Mouse (Mus musculus): Measurements from ENCODE around the gene Katnal1. TPM values are rescaled to one million over a fixed set of nuclear protein-coding genes. Genes with fewer than 3 reads are reported as not detected.

Gene Katnal1
- polyA plus RNA-seq, 1 experiment from 2014 or later = 25.3 TPM

DNA sequence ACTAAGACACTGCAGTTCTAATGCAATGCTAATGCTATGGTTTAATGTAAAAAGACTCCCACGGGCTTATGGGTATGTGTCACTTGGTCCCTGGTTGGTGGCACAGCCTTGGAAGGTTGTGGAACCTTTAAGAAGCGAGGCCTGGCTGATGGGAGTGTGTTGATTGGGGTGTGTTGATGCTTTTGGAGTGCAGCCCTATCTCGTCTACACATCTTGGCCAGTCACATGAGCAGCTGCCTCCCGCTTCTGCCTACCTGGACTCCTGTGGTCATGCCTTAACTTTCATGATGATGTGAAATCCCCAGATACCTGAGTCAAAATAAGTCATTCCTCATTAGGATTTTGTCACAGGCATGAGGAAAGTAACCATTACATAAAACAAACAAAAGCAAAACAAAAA lies 22.8 kb downstream of the Katnal1 start:
- no peaks in the 10 kb centered on the region; the same call in 1 of the 2 replicates for H3K36me3 ChIP-seq (replicated peaks; ENCODE audit: control insufficient read depth, insufficient read depth, low read depth, low read length)
- no peak for ATAC-seq (replicated peaks; ENCODE audit: insufficient number of reproducible peaks, low FRiP score, low TSS enrichment, low read depth)
- no peak overlapping the region for H3K4me3 ChIP-seq (ENCODE audit: low read depth, low read length)
- WGBS = 81% methylated on average over 4 of the region's 4 CpGs
- H3K9ac ChIP-seq (replicated peaks; ENCODE audit: low read length) = no peak overlapping the region
- H3K9me3 ChIP-seq (replicated peaks; ENCODE audit: control insufficient read depth, low read length) = no peaks in the 10 kb centered on the region
- no peak overlapping the region for H3K27ac ChIP-seq (replicated peaks; ENCODE audit: low read depth, low read length)
- no peak for DNase-seq (ENCODE audit: low spot score)
- H3K4me2 ChIP-seq (ENCODE audit: low read depth, low read length) = no peak overlapping the region
- H3K4me1 ChIP-seq (ENCODE audit: control insufficient read depth, insufficient read depth, low read length) = no peaks in the 10 kb centered on the region
- no peaks in the 10 kb centered on the region for H3K27me3 ChIP-seq (ENCODE audit: control insufficient read depth, insufficient read depth, low read length)

DNA sequence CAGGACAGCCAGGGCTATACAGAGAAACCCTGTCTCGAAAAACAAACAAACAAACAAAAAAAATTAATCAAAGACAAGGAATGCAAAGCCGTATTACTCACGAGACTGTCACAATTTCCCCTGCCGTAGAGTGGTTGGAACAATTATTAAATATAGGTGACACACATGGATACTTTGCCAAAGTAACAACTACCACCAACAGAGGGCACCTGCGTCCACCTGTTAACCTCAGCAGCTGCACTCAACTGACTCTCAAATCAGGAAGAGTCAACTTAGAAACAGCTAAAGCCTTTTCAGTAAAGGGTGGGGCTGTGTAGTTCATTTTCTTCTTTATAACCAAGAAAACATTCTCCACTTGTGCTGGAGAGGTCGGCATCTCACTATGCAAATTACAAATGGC lies 24.3 kb downstream of the Katnal1 start:
- Histone ChIP-seq H3K27ac (replicated peaks; ENCODE audit: low read depth, low read length) (no peak overlapping the region), H3K9ac (replicated peaks; ENCODE audit: low read length) (no peak overlapping the region), H3K4me2 (ENCODE audit: low read depth, low read length) (no peak overlapping the region), H3K36me3 (replicated peaks; ENCODE audit: control insufficient read depth, insufficient read depth, low read depth, low read length) (no peaks in the 10 kb centered on the region; the same call in 1 of the 2 replicates), H3K27me3 (ENCODE audit: control insufficient read depth, insufficient read depth, low read length) (no peaks in the 10 kb centered on the region), H3K4me1 (ENCODE audit: control insufficient read depth, insufficient read depth, low read length) (no peaks in the 10 kb centered on the region), H3K4me3 (ENCODE audit: low read depth, low read length) (no peak overlapping the region), H3K9me3 (replicated peaks; ENCODE audit: control insufficient read depth, low read length) (no peaks in the 10 kb centered on the region)
- 74% methylated on average over 6 of the region's 6 CpGs for WGBS
- peak; percentile 67 for DNase-seq (ENCODE audit: low spot score)
- no peak for ATAC-seq (replicated peaks; ENCODE audit: insufficient number of reproducible peaks, low FRiP score, low TSS enrichment, low read depth)

GRCm38 (mm10) chr5:148899361-148899760 lies 29.8 kb downstream of the Katnal1 start:
- 89% methylated on average over 7 of the region's 7 CpGs for WGBS
- Histone ChIP-seq H3K4me2 (ENCODE audit: low read depth, low read length) (no peak overlapping the region), H3K27ac (replicated peaks; ENCODE audit: low read depth, low read length) (no peak overlapping the region), H3K4me3 (ENCODE audit: low read depth, low read length) (no peak overlapping the region), H3K27me3 (ENCODE audit: control insufficient read depth, insufficient read depth, low read length) (no peaks in the 10 kb centered on the region), H3K9me3 (replicated peaks; ENCODE audit: control insufficient read depth, low read length) (no peaks in the 10 kb centered on the region), H3K9ac (replicated peaks; ENCODE audit: low read length) (no peak overlapping the region), H3K36me3 (replicated peaks; ENCODE audit: control insufficient read depth, insufficient read depth, low read depth, low read length) (no peaks in the 10 kb centered on the region; the same call in 1 of the 2 replicates), H3K4me1 (ENCODE audit: control insufficient read depth, insufficient read depth, low read length) (no peaks in the 10 kb centered on the region)
- DNase-seq (ENCODE audit: low spot score) = no peak
- ATAC-seq (replicated peaks; ENCODE audit: insufficient number of reproducible peaks, low FRiP score, low TSS enrichment, low read depth) = no peak

- no peak for DNase-seq (ENCODE audit: low spot score)
Observed at GRCm38 (mm10) chr5:148897941-148898417, 31.1 kb downstream of the Katnal1 start.

DNA sequence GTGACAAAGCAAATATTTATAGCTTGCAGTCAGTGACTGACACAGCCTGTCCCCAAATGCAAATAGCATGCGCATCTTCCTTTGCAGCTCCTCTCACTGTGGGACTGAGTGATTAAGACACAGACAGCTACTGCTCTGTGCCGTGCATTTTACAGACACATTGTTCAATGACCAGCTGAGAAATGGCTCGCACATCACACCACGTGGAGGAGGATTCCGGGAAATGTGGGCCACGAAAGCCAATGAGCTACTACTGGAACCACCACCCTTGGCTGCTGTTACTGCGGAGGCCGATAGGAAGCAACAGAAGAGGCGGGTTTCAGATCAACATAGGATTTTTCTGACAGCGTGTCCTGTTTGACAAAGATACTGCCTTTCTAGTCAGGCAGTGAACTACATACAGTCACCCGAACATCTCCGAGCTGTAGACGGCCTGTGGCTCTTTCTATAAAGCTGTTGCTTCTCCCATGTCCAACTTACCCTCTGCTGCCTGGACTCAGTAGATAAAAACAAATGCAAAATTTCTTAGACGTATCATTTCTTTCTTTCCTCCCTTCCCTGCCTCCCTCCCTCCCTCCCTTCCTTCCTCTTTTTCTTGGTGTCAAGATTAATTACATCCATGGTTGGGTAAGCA lies 31.9 kb downstream of the Katnal1 start:
- Histone ChIP-seq H3K27me3 (ENCODE audit: control insufficient read depth, insufficient read depth, low read length) (no peaks in the 10 kb centered on the region), H3K4me3 (ENCODE audit: low read depth, low read length) (no peak overlapping the region), H3K36me3 (replicated peaks; ENCODE audit: control insufficient read depth, insufficient read depth, low read depth, low read length) (no peaks in the 10 kb centered on the region; the same call in 1 of the 2 replicates), H3K9me3 (replicated peaks; ENCODE audit: control insufficient read depth, low read length) (no peaks in the 10 kb centered on the region), H3K4me2 (ENCODE audit: low read depth, low read length) (no peak overlapping the region), H3K9ac (replicated peaks; ENCODE audit: low read length) (no peak overlapping the region), H3K4me1 (ENCODE audit: control insufficient read depth, insufficient read depth, low read length) (no peaks in the 10 kb centered on the region), H3K27ac (replicated peaks; ENCODE audit: low read depth, low read length) (no peak overlapping the region)
- DNase-seq (ENCODE audit: low spot score) = no peak
- ATAC-seq (replicated peaks; ENCODE audit: insufficient number of reproducible peaks, low FRiP score, low TSS enrichment, low read depth) = no peak
- 83% methylated on average over 14 of the region's 14 CpGs for WGBS

More at GRCm38 (mm10) chr5:148897941-148898417, 31.1 kb downstream of the Katnal1 start:
- H3K4me3 ChIP-seq (ENCODE audit: low read depth, low read length) = no peak overlapping the region
- H3K27me3 ChIP-seq (ENCODE audit: control insufficient read depth, insufficient read depth, low read length) = no peaks in the 10 kb centered on the region
- WGBS = 84% methylated on average over 12 of the region's 12 CpGs
- no peak overlapping the region for H3K4me2 ChIP-seq (ENCODE audit: low read depth, low read length)
- H3K9ac ChIP-seq (replicated peaks; ENCODE audit: low read length) = no peak overlapping the region
- no peaks in the 10 kb centered on the region for H3K9me3 ChIP-seq (replicated peaks; ENCODE audit: control insufficient read depth, low read length)
- H3K27ac ChIP-seq (replicated peaks; ENCODE audit: low read depth, low read length) = no peak overlapping the region
- ATAC-seq (replicated peaks; ENCODE audit: insufficient number of reproducible peaks, low FRiP score, low TSS enrichment, low read depth) = no peak
- H3K4me1 ChIP-seq (ENCODE audit: control insufficient read depth, insufficient read depth, low read length) = no peaks in the 10 kb centered on the region
- H3K36me3 ChIP-seq (replicated peaks; ENCODE audit: control insufficient read depth, insufficient read depth, low read depth, low read length) = no peaks in the 10 kb centered on the region; the same call in 1 of the 2 replicates

DNA sequence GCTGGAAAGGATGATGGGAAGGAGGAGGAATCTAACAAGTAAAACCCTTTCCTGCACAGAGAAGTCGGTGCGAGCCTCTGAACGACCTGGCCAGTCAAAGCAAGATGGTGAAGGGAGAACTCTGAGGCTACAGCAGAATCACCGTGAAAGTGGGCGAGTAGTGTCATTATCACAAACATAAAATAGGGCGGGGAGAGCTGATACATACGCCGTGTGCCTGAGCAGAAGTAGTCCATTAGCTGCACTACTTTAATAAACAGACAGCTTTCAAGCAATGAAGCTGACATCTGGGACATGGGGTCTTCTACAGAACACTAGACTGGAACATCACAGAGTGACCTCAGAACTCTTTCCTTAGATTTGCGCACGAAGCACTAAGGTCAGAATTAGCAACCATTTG lies 32.6 kb downstream of the Katnal1 start:
- Histone ChIP-seq H3K27ac (replicated peaks; ENCODE audit: low read depth, low read length) (no peak overlapping the region), H3K4me1 (ENCODE audit: control insufficient read depth, insufficient read depth, low read length) (no peaks in the 10 kb centered on the region), H3K27me3 (ENCODE audit: control insufficient read depth, insufficient read depth, low read length) (no peaks in the 10 kb centered on the region), H3K4me2 (ENCODE audit: low read depth, low read length) (no peak overlapping the region), H3K4me3 (ENCODE audit: low read depth, low read length) (no peak overlapping the region), H3K36me3 (replicated peaks; ENCODE audit: control insufficient read depth, insufficient read depth, low read depth, low read length) (no peaks in the 10 kb centered on the region; the same call in 1 of the 2 replicates), H3K9ac (replicated peaks; ENCODE audit: low read length) (no peak overlapping the region), H3K9me3 (replicated peaks; ENCODE audit: control insufficient read depth, low read length) (no peaks in the 10 kb centered on the region)
- no peak for DNase-seq (ENCODE audit: low spot score)
- ATAC-seq (replicated peaks; ENCODE audit: insufficient number of reproducible peaks, low FRiP score, low TSS enrichment, low read depth) = no peak
- 90% methylated on average over 10 of the region's 10 CpGs for WGBS

- WGBS = 93% methylated on average over 7 of the region's 7 CpGs
- peaks cover 3% of the 10 kb centered on the region for H3K36me3 ChIP-seq (replicated peaks; ENCODE audit: control insufficient read depth, insufficient read depth, low read depth, low read length)
- ATAC-seq (replicated peaks; ENCODE audit: insufficient number of reproducible peaks, low FRiP score, low TSS enrichment, low read depth) (no peak), DNase-seq (ENCODE audit: low spot score) (no peak)
- H3K9ac ChIP-seq (replicated peaks; ENCODE audit: low read length) = no peak overlapping the region
- no peak overlapping the region for H3K4me3 ChIP-seq (ENCODE audit: low read depth, low read length)
- H3K27me3 ChIP-seq (ENCODE audit: control insufficient read depth, insufficient read depth, low read length) = no peaks in the 10 kb centered on the region
- no peaks in the 10 kb centered on the region for H3K9me3 ChIP-seq (replicated peaks; ENCODE audit: control insufficient read depth, low read length)
- H3K4me1 ChIP-seq (ENCODE audit: control insufficient read depth, insufficient read depth, low read length) = no peaks in the 10 kb centered on the region
- no peak overlapping the region for H3K4me2 ChIP-seq (ENCODE audit: low read depth, low read length)
- no peak overlapping the region for H3K27ac ChIP-seq (replicated peaks; ENCODE audit: low read depth, low read length)
Observed at GRCm38 (mm10) chr5:148895833-148896232, 33.3 kb downstream of the Katnal1 start.

- Histone ChIP-seq H3K27ac (replicated peaks; ENCODE audit: low read depth, low read length) (no peak overlapping the region), H3K4me2 (ENCODE audit: low read depth, low read length) (no peak overlapping the region), H3K9me3 (replicated peaks; ENCODE audit: control insufficient read depth, low read length) (no peaks in the 10 kb centered on the region), H3K36me3 (replicated peaks; ENCODE audit: control insufficient read depth, insufficient read depth, low read depth, low read length) (peaks cover 4% of the 10 kb centered on the region), H3K9ac (replicated peaks; ENCODE audit: low read length) (no peak overlapping the region), H3K27me3 (ENCODE audit: control insufficient read depth, insufficient read depth, low read length) (no peaks in the 10 kb centered on the region), H3K4me1 (ENCODE audit: control insufficient read depth, insufficient read depth, low read length) (no peaks in the 10 kb centered on the region), H3K4me3 (ENCODE audit: low read depth, low read length) (no peak overlapping the region)
- WGBS = 40% methylated on average over 5 of the region's 5 CpGs
- no peak for DNase-seq (ENCODE audit: low spot score)
- no peak for ATAC-seq (replicated peaks; ENCODE audit: insufficient number of reproducible peaks, low FRiP score, low TSS enrichment, low read depth)
Observed at GRCm38 (mm10) chr5:148895034-148895433, 34.1 kb downstream of the Katnal1 start.
